In genomic region chr8:11183611-11184031, GRCm38 (mm10) we compare ENCODE assay signal across 9 mouse cellular contexts.
A peak's percentile ranks its signal among the peaks of the same experiment; 100 is the strongest.
DNase-seq lines count a peak whose midpoint lies in the region; ATAC-seq and TF ChIP-seq lines count a peak whose summit lies in the region.
"Had no signal": no experiment of that assay in that cellular context is flagged by ENCODE, and none has a peak within 500 bp of the region (broad histone marks: within the 10 kb centered on the region; RNA-seq: fewer than 3 reads in every experiment).

No protein-coding gene starts in this region.

- DNase-seq in kidney, adult 2 months = peak; percentile 34
- no peak for DNase-seq in kidney, postnatal 4 days
- DNase-seq in cerebellum, postnatal 10 days = peak; percentile 58 to 68
- no peak for DNase-seq in yolk sac, embryonic 10.5 days (ENCODE audit: low spot score)

- H3K9me3 ChIP-seq in heart, embryonic 14.5 days (ENCODE audit: control insufficient read depth, low read length) = no peaks in the 10 kb centered on the region
- H3K9me3 ChIP-seq in midbrain, embryonic 16.5 days (replicated peaks; ENCODE audit: control insufficient read depth, low read length, poor library complexity, severe bottlenecking) = no peaks in the 10 kb centered on the region
- no peaks in the 10 kb centered on the region for H3K9me3 ChIP-seq in forebrain, embryonic 15.5 days

- H3K4me3 ChIP-seq in kidney, adult 2 months (ENCODE audit: insufficient read depth, low read depth, low read length) = no peak overlapping the region
- H3K4me3 ChIP-seq in heart, embryonic 14.5 days (ENCODE audit: control insufficient read depth in 1 of 2, insufficient read depth in 1 of 2, low read depth in 1 of 2, low read length in 2 of 2) = no peak overlapping the region
- no peak overlapping the region for H3K4me3 ChIP-seq in myocyte
- H3K4me3 ChIP-seq in midbrain, embryonic 16.5 days (ENCODE audit: low read depth, low read length) = no peak overlapping the region
- H3K4me3 ChIP-seq in forebrain, embryonic 15.5 days = no peak overlapping the region
- H3K4me3 ChIP-seq: erythroblast, embryonic 14.5 days had no signal

- no peak for TF ChIP-seq POLR2A in kidney, adult 2 months (IDR thresholded peaks at IDR 0.05; ENCODE audit: low read depth, low read length)
- TF ChIP-seq POLR2A in myocyte (IDR thresholded peaks at IDR 0.05; ENCODE audit: insufficient read length, low read depth) = no peak

- no peaks in the 10 kb centered on the region for H3K27me3 ChIP-seq in kidney, adult 2 months (replicated peaks; ENCODE audit: control insufficient read depth, insufficient read depth, low read length)
- no peaks in the 10 kb centered on the region for H3K27me3 ChIP-seq in heart, embryonic 14.5 days (ENCODE audit: control insufficient read depth, insufficient read depth, low read length)
- peaks cover 37% of the 10 kb centered on the region for H3K27me3 ChIP-seq in myocyte (ENCODE audit: control insufficient read depth, insufficient read depth, insufficient read length)
- no peaks in the 10 kb centered on the region for H3K27me3 ChIP-seq in midbrain, embryonic 16.5 days (ENCODE audit: control insufficient read depth, insufficient read depth, low read depth, low read length)
- 0 out of 2 replicates have a peak, but pooled peaks cover 6% of the 10 kb centered on the region for H3K27me3 ChIP-seq in forebrain, embryonic 15.5 days

- peak; percentile 81 for ATAC-seq in heart, embryonic 14.5 days (ENCODE audit: insufficient number of reproducible peaks, insufficient read depth, low FRiP score, low read depth)
- no peak for ATAC-seq in midbrain, embryonic 16.5 days
- no peak for ATAC-seq in forebrain, embryonic 15.5 days (replicated peaks)

- WGBS in kidney, adult 2 months = 34% methylated on average over 9 of the region's 9 CpGs
- WGBS in heart, embryonic 14.5 days = 9% methylated on average over 9 of the region's 9 CpGs
- 70% methylated on average over 9 of the region's 9 CpGs for WGBS in midbrain, embryonic 16.5 days
- WGBS in forebrain, embryonic 15.5 days = 79% methylated on average over 9 of the region's 9 CpGs

- H3K9ac ChIP-seq in heart, embryonic 14.5 days (ENCODE audit: low read length) = peak overlapping the region; percentile 66
- H3K9ac ChIP-seq in midbrain, embryonic 16.5 days (ENCODE audit: low read depth, low read length) = no peak overlapping the region
- no peak overlapping the region for H3K9ac ChIP-seq in forebrain, embryonic 15.5 days (replicated peaks)

- H3K79me2 ChIP-seq in myocyte (ENCODE audit: control insufficient read depth, insufficient read depth) = no peaks in the 10 kb centered on the region

- no peak overlapping the region for H3K27ac ChIP-seq in kidney, adult 2 months (ENCODE audit: insufficient read depth, low read depth, low read length)
- H3K27ac ChIP-seq in heart, embryonic 14.5 days (replicated peaks in 1 of 2; ENCODE audit: control insufficient read depth in 1 of 2, insufficient read depth in 1 of 2, low read depth in 2 of 2, low read length in 2 of 2) = peak overlapping the region; percentile 97 to 99
- H3K27ac ChIP-seq in midbrain, embryonic 16.5 days (ENCODE audit: low read length) = no peak overlapping the region
- no peak overlapping the region for H3K27ac ChIP-seq in forebrain, embryonic 15.5 days (replicated peaks)

- no peaks in the 10 kb centered on the region for H3K36me3 ChIP-seq in kidney, adult 2 months (ENCODE audit: control insufficient read depth, insufficient read depth, low read length)
- no peaks in the 10 kb centered on the region for H3K36me3 ChIP-seq in heart, embryonic 14.5 days (ENCODE audit: control insufficient read depth, insufficient read depth, low read length)
- no peaks in the 10 kb centered on the region for H3K36me3 ChIP-seq in myocyte (ENCODE audit: control insufficient read depth, insufficient read depth)
- no peaks in the 10 kb centered on the region for H3K36me3 ChIP-seq in midbrain, embryonic 16.5 days (ENCODE audit: control insufficient read depth, insufficient read depth, low read length)
- H3K36me3 ChIP-seq in forebrain, embryonic 15.5 days = no peaks in the 10 kb centered on the region

- no peak overlapping the region for H3ac ChIP-seq in myocyte (ENCODE audit: control insufficient read depth, insufficient read length)

- H3K4me2 ChIP-seq in heart, embryonic 14.5 days (ENCODE audit: low read length) = peak overlapping the region; percentile 21; the same call in 1 of the 2 replicates
- no peak overlapping the region for H3K4me2 ChIP-seq in myocyte (ENCODE audit: low read depth)
- no peak overlapping the region for H3K4me2 ChIP-seq in midbrain, embryonic 16.5 days (ENCODE audit: low read length)
- H3K4me2 ChIP-seq in forebrain, embryonic 15.5 days (replicated peaks) = no peak overlapping the region

- H3K4me1 ChIP-seq in kidney, adult 2 months (ENCODE audit: control insufficient read depth, insufficient read depth, low read length) = no peaks in the 10 kb centered on the region
- H3K4me1 ChIP-seq in heart, embryonic 14.5 days (ENCODE audit: control insufficient read depth in 2 of 2, insufficient read depth in 2 of 2, low read length in 2 of 2) = peaks cover 53 to 72% of the 10 kb centered on the region in 2 experiments
- H3K4me1 ChIP-seq in midbrain, embryonic 16.5 days (ENCODE audit: control insufficient read depth, insufficient read depth, low read length) = peaks cover 6% of the 10 kb centered on the region; the same call in 1 of the 2 replicates
- H3K4me1 ChIP-seq in forebrain, embryonic 15.5 days = peaks cover 14% of the 10 kb centered on the region

- no peak for TF ChIP-seq CTCF in kidney, adult 2 months (conservative IDR thresholded peaks at IDR 0.05; ENCODE audit: insufficient read depth, insufficient read length, low read depth, low read length)

TF ChIP-seq in myocyte, 11 proteins besides CTCF, POLR2A, EP300 and RAD21:
- TF ChIP-seq MAX (IDR thresholded peaks at IDR 0.05; ENCODE audit: low read depth) (no peak), TCF12 (IDR thresholded peaks at IDR 0.05; ENCODE audit: insufficient read depth, poor library complexity, severe bottlenecking) (peak; percentile 37), POLR2AphosphoS2 (IDR thresholded peaks at IDR 0.05; ENCODE audit: insufficient read length, low read depth) (no peak), USF1 (IDR thresholded peaks at IDR 0.05; ENCODE audit: low read depth) (no peak), MYOD1 (IDR thresholded peaks at IDR 0.05; ENCODE audit: control insufficient read depth in 1 of 3, insufficient read length in 2 of 3, low read depth in 2 of 3) (peak; percentile 69 to 85 (median 75)), TCF3 (IDR thresholded peaks at IDR 0.05; ENCODE audit: insufficient read length, low read depth) (peak; percentile 38), MYOG (IDR thresholded peaks at IDR 0.05; ENCODE audit: control insufficient read depth in 1 of 3, insufficient read depth in 1 of 3, insufficient read length in 2 of 3, low read depth in 2 of 3) (peak in 2 of 3 experiments; percentile 74 to 83), E2F4 (IDR thresholded peaks at IDR 0.05; ENCODE audit: insufficient read depth) (no peak), SRF (IDR thresholded peaks at IDR 0.05; ENCODE audit: control insufficient read depth, insufficient read length, low read depth) (no peak), CEBPB (IDR thresholded peaks at IDR 0.05; ENCODE audit: insufficient read depth, poor library complexity, severe bottlenecking) (no peak), REST (IDR thresholded peaks at IDR 0.05; ENCODE audit: insufficient read depth, insufficient read length) (no peak)

Comparison
In these comparisons a context has a peak if more than half of its experiments do, and no peak if none do; other contexts are left out.
1. DNase-seq: peak in kidney, adult 2 months (single experiment) and cerebellum, postnatal 10 days (2 of 2); none in kidney, postnatal 4 days (0 of 2) and yolk sac, embryonic 10.5 days (single experiment).
2. H3K27ac ChIP-seq: peak in heart, embryonic 14.5 days (2 of 2); none in kidney, adult 2 months (single experiment), midbrain, embryonic 16.5 days (single experiment) and forebrain, embryonic 15.5 days (single experiment).